Mouse (Mus musculus): ENCODE results near the gene Alpk1. TPM values are rescaled to one million over a fixed set of nuclear protein-coding genes. Genes with fewer than 3 reads are reported as not detected.

The Alpk1 gene
- total RNA-seq, 1 experiment = 0.80 TPM

DNA sequence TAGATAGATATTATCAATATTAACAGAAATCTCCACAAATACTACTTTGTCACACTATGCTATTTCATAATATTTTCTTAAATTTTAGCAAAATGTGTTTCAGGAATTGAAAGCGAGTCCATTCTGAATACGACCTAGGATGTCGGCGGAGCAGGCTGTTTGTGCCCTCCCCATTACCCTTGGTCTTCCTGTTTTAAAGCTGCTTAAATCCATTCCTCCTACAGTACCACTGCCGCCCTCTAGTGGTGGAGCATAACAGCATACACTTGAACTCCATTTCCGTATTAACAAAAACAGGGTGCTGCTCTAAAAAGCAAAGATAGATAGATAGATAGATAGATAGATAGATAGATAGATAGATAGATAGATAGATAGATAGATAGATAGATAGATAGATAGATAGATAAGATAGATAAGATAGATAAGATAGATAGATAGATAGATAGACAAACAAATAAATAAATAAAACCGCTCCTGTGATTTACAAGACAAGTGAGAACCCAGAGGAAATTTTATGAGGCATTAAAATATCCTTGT is 17.2 kb downstream of the Alpk1 start:
- in situ Hi-C loops (cut with MboI; ENCODE audit: low sequenced_read_pairs in 2 of 2, unreplicated experiment in 2 of 2) = loop anchor here in 1 of 2 experiments (25.0 kb wide), 1 partner anchor 126 kb away; the partner anchor contains the start of gene Neurog2
- H3K36me3 ChIP-seq (ENCODE audit: control insufficient read depth, insufficient read depth, low read length, poor library complexity, severe bottlenecking) = no peaks in the 10 kb centered on the region
- TF ChIP-seq HCFC1 (IDR thresholded peaks at IDR 0.05; ENCODE audit: borderline replicate concordance, insufficient read depth, low read length) = no peak
- no peak for TF ChIP-seq MAFK (IDR thresholded peaks at IDR 0.05; ENCODE audit: insufficient read depth, low read depth, low read length)
- TF ChIP-seq CHD2 (IDR thresholded peaks at IDR 0.05; ENCODE audit: low read depth, low read length) = no peak
- no peak for TF ChIP-seq ZNF384 (IDR thresholded peaks at IDR 0.05; ENCODE audit: low read depth, low read length)
- TF ChIP-seq ZC3H11A (IDR thresholded peaks at IDR 0.05; ENCODE audit: borderline replicate concordance, low read depth, low read length) = 0 out of 2 replicates have a peak, but pooled peaks have one; percentile 39
- no peak overlapping the region for H3K9ac ChIP-seq (ENCODE audit: insufficient read depth, low read depth, low read length, poor library complexity, severe bottlenecking)
- no peaks in the 10 kb centered on the region for H3K9me3 ChIP-seq (ENCODE audit: control insufficient read depth, insufficient read depth, low read depth, low read length)
- no peak overlapping the region for H3K4me3 ChIP-seq (ENCODE audit: insufficient read depth in 1 of 2, low read depth in 1 of 2, low read length in 2 of 2, poor library complexity in 1 of 2, severe bottlenecking in 1 of 2)
- no peak overlapping the region for H3K27ac ChIP-seq (ENCODE audit: insufficient read depth, low read depth, low read length, poor library complexity, severe bottlenecking)
- no peaks in the 10 kb centered on the region for H3K4me1 ChIP-seq (ENCODE audit: control insufficient read depth in 2 of 2, insufficient read depth in 2 of 2, low read length in 2 of 2, poor library complexity in 1 of 2)
- peak; percentile 61 for DNase-seq (ENCODE audit: low read depth, low spot score)

DNA sequence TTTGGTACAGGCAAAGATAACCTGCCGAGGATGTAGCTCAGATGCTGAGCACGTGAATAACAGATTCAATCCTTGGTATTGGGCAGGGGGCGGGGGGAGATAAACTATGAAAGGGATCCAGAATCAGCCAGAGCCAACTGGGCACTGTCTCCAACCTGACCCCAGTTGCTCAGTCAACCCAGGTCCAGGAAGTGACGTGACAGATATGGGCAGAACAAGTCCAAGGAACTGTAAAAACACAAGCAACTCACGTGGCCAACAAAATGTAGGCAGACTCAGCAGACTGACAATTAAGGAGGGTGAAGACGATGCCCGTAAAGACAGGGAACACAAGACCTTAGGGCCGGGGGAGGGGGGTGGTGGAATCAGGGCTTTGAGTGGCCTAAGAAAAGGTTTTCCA is 17.9 kb downstream of the Alpk1 start:
- 0 out of 2 replicates have a peak overlapping the region, but pooled peaks have one; percentile 22 for H3K27ac ChIP-seq (ENCODE audit: insufficient read depth, low read depth, low read length, poor library complexity, severe bottlenecking)
- TF ChIP-seq HCFC1 (IDR thresholded peaks at IDR 0.05; ENCODE audit: borderline replicate concordance, insufficient read depth, low read length) (no peak), MAFK (IDR thresholded peaks at IDR 0.05; ENCODE audit: insufficient read depth, low read depth, low read length) (no peak)
- H3K9ac ChIP-seq (ENCODE audit: insufficient read depth, low read depth, low read length, poor library complexity, severe bottlenecking) = no peak overlapping the region
- no peaks in the 10 kb centered on the region for H3K4me1 ChIP-seq (ENCODE audit: control insufficient read depth in 2 of 2, insufficient read depth in 2 of 2, low read length in 2 of 2, poor library complexity in 1 of 2)
- DNase-seq (ENCODE audit: low read depth, low spot score) = no peak
- in situ Hi-C loops (cut with MboI; ENCODE audit: low sequenced_read_pairs in 2 of 2, unreplicated experiment in 2 of 2) = loop anchor here in 1 of 2 experiments (25.0 kb wide), 1 partner anchor 125 kb away; the partner anchor contains the start of gene Neurog2
- H3K36me3 ChIP-seq (ENCODE audit: control insufficient read depth, insufficient read depth, low read length, poor library complexity, severe bottlenecking) = no peaks in the 10 kb centered on the region
- H3K9me3 ChIP-seq (ENCODE audit: control insufficient read depth, insufficient read depth, low read depth, low read length) = no peaks in the 10 kb centered on the region
- no peak overlapping the region for H3K4me3 ChIP-seq (ENCODE audit: insufficient read depth in 1 of 2, low read depth in 1 of 2, low read length in 2 of 2, poor library complexity in 1 of 2, severe bottlenecking in 1 of 2)

DNA sequence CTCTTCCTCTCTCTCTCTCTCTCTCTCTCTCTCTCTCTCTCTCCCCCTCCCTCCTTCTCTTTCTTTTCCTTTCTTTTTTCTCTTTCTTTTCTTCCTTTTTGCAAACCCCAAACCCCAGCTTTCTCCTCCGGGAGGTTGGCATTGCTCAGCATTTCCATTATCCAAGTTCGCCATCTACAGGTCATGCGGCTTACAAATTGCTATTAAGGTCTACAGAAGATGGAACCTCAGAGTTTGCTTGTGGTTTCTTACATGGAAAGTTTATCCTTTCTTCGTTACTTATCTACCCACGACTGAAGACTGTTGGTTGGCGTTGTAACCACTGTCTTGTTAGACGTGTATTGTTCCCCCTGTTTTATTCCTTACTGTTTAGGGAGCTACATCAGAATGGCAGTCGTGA is 21.1 kb downstream of the Alpk1 start:
- Histone ChIP-seq H3K9me3 (ENCODE audit: control insufficient read depth, insufficient read depth, low read depth, low read length) (no peaks in the 10 kb centered on the region), H3K27ac (ENCODE audit: insufficient read depth, low read depth, low read length, poor library complexity, severe bottlenecking) (no peak overlapping the region), H3K4me1 (ENCODE audit: control insufficient read depth in 2 of 2, insufficient read depth in 2 of 2, low read length in 2 of 2, poor library complexity in 1 of 2) (no peaks in the 10 kb centered on the region), H3K9ac (ENCODE audit: insufficient read depth, low read depth, low read length, poor library complexity, severe bottlenecking) (no peak overlapping the region), H3K4me3 (ENCODE audit: insufficient read depth in 1 of 2, low read depth in 1 of 2, low read length in 2 of 2, poor library complexity in 1 of 2, severe bottlenecking in 1 of 2) (no peak overlapping the region), H3K36me3 (ENCODE audit: control insufficient read depth, insufficient read depth, low read length, poor library complexity, severe bottlenecking) (no peaks in the 10 kb centered on the region)
- in situ Hi-C loops (cut with MboI; ENCODE audit: low sequenced_read_pairs in 2 of 2, unreplicated experiment in 2 of 2) = loop anchor here in 1 of 2 experiments (25.0 kb wide), 1 partner anchor 122 kb away; the partner anchor contains the start of gene Neurog2
- TF ChIP-seq ZNF384 (IDR thresholded peaks at IDR 0.05; ENCODE audit: low read depth, low read length) = no peak
- TF ChIP-seq HCFC1 (IDR thresholded peaks at IDR 0.05; ENCODE audit: borderline replicate concordance, insufficient read depth, low read length) = no peak
- TF ChIP-seq MAFK (IDR thresholded peaks at IDR 0.05; ENCODE audit: insufficient read depth, low read depth, low read length) = no peak
- TF ChIP-seq CHD2 (IDR thresholded peaks at IDR 0.05; ENCODE audit: low read depth, low read length) = no peak
- TF ChIP-seq ZC3H11A (IDR thresholded peaks at IDR 0.05; ENCODE audit: borderline replicate concordance, low read depth, low read length) = no peak
- DNase-seq (ENCODE audit: low read depth, low spot score) = peak; percentile 12

DNA sequence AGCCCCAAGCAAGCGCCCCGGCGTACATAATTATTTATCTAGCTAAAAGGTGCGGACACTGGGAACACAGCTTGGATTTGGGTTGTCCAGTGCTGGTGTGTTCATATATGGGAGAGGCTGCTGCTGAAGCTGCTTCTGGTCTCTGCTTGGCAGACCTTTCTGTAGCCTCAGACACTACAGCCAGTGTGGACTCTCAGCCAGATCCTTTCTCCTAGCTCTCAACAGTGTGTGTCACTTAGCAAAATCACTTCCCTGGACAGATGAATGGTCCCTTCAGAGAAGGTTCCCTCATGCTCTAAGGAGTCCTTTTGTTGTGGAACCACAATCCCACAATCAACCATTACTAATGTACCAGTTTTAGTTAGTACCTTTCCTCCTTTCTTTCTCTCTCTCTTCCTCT is 21.5 kb downstream of the Alpk1 start:
- TF ChIP-seq ZC3H11A (IDR thresholded peaks at IDR 0.05; ENCODE audit: borderline replicate concordance, low read depth, low read length) (no peak), CHD2 (IDR thresholded peaks at IDR 0.05; ENCODE audit: low read depth, low read length) (no peak), ZNF384 (IDR thresholded peaks at IDR 0.05; ENCODE audit: low read depth, low read length) (no peak), MAFK (IDR thresholded peaks at IDR 0.05; ENCODE audit: insufficient read depth, low read depth, low read length) (no peak)

More for the DNA sequence above, 21.5 kb downstream of the Alpk1 start:
- no peak overlapping the region for H3K9ac ChIP-seq (ENCODE audit: insufficient read depth, low read depth, low read length, poor library complexity, severe bottlenecking)
- in situ Hi-C loops (cut with MboI; ENCODE audit: low sequenced_read_pairs in 2 of 2, unreplicated experiment in 2 of 2) = loop anchor here in 1 of 2 experiments (25.0 kb wide), 1 partner anchor 122 kb away; the partner anchor contains the start of gene Neurog2
- no peaks in the 10 kb centered on the region for H3K9me3 ChIP-seq (ENCODE audit: control insufficient read depth, insufficient read depth, low read depth, low read length)
- DNase-seq (ENCODE audit: low read depth, low spot score) = no peak
- no peaks in the 10 kb centered on the region for H3K4me1 ChIP-seq (ENCODE audit: control insufficient read depth in 2 of 2, insufficient read depth in 2 of 2, low read length in 2 of 2, poor library complexity in 1 of 2)
- no peak overlapping the region for H3K27ac ChIP-seq (ENCODE audit: insufficient read depth, low read depth, low read length, poor library complexity, severe bottlenecking)
- H3K36me3 ChIP-seq (ENCODE audit: control insufficient read depth, insufficient read depth, low read length, poor library complexity, severe bottlenecking) = no peaks in the 10 kb centered on the region
- no peak overlapping the region for H3K4me3 ChIP-seq (ENCODE audit: insufficient read depth in 1 of 2, low read depth in 1 of 2, low read length in 2 of 2, poor library complexity in 1 of 2, severe bottlenecking in 1 of 2)
